Mouse (Mus musculus): ENCODE data around the gene Itpk1.

The Itpk1 gene

GRCm38 (mm10) chr12:102555850-102556249 is 148.9 kb downstream of the Itpk1 start:
- no peak for DNase-seq (ENCODE audit: low read depth, low spot score)

- DNase-seq (ENCODE audit: low read depth, low spot score): peak; percentile 72
Observed at GRCm38 (mm10) chr12:102554721-102555516, 149.8 kb downstream of the Itpk1 start, which contains the start of gene Chga. Gene Chga (plus strand): TSS chr12:102554969.

GRCm38 (mm10) chr12:102553705-102554275 is 150.9 kb downstream of the Itpk1 start:
- no peak for DNase-seq (ENCODE audit: low read depth, low spot score)

GRCm38 (mm10) chr12:102552001-102552400 is 152.7 kb downstream of the Itpk1 start:
- no peak for DNase-seq (ENCODE audit: low read depth, low spot score)

GRCm38 (mm10) chr12:102551186-102551585 is 153.5 kb downstream of the Itpk1 start:
- DNase-seq (ENCODE audit: low read depth, low spot score): no peak

GRCm38 (mm10) chr12:102550529-102550928 is 154.2 kb downstream of the Itpk1 start:
- no peak for DNase-seq (ENCODE audit: low read depth, low spot score)

- no peak for DNase-seq (ENCODE audit: low read depth, low spot score)
Observed at GRCm38 (mm10) chr12:102545122-102545521, 159.6 kb downstream of the Itpk1 start.

GRCm38 (mm10) chr12:102541168-102541567 is 163.6 kb downstream of the Itpk1 start:
- DNase-seq (ENCODE audit: low read depth, low spot score): no peak

- no peak for DNase-seq (ENCODE audit: low read depth, low spot score)
Observed at GRCm38 (mm10) chr12:102540278-102540677, 164.5 kb downstream of the Itpk1 start.

- DNase-seq (ENCODE audit: low read depth, low spot score): no peak
Observed at GRCm38 (mm10) chr12:102535796-102536195, 168.9 kb downstream of the Itpk1 start.

- no peak for DNase-seq (ENCODE audit: low read depth, low spot score)
Observed at GRCm38 (mm10) chr12:102527989-102528388, 176.7 kb downstream of the Itpk1 start.

GRCm38 (mm10) chr12:102524760-102525159 is 180.0 kb downstream of the Itpk1 start:
- no peak for DNase-seq (ENCODE audit: low read depth, low spot score)

GRCm38 (mm10) chr12:102524216-102524615 is 180.5 kb downstream of the Itpk1 start:
- DNase-seq (ENCODE audit: low read depth, low spot score): no peak

GRCm38 (mm10) chr12:102521777-102522319 is 182.9 kb downstream of the Itpk1 start:
- no peak for DNase-seq (ENCODE audit: low read depth, low spot score)

GRCm38 (mm10) chr12:102519929-102520720 is 184.6 kb downstream of the Itpk1 start:
- DNase-seq (ENCODE audit: low read depth, low spot score): no peak
